Mouse (Mus musculus): ENCODE measurements around the gene Mob3b. TPM values are rescaled to one million over a fixed set of nuclear protein-coding genes. Genes with fewer than 3 reads are reported as not detected.

The Mob3b gene
- total RNA-seq, 2 experiments from 2014 or later = 4.5 to 4.7 TPM

- TF ChIP-seq CTCF (conservative IDR thresholded peaks at IDR 0.05) = no peak
- no peak overlapping the region for H3K4me3 ChIP-seq
- H3K27ac ChIP-seq = no peak overlapping the region
- no peak for DNase-seq (ENCODE audit: low spot score in 2 of 2)
Observed at GRCm38 (mm10) chr4:35120159-35120558, 37.1 kb downstream of the Mob3b start.

GRCm38 (mm10) chr4:35118851-35119250 is 38.4 kb downstream of the Mob3b start:
- H3K27ac ChIP-seq = no peak overlapping the region
- H3K4me3 ChIP-seq = no peak overlapping the region
- no peak for TF ChIP-seq CTCF (conservative IDR thresholded peaks at IDR 0.05)
- DNase-seq (ENCODE audit: low spot score in 2 of 2) = no peak

GRCm38 (mm10) chr4:35117144-35117543 is 40.1 kb downstream of the Mob3b start:
- no peak for TF ChIP-seq CTCF (conservative IDR thresholded peaks at IDR 0.05)
- Histone ChIP-seq H3K27ac (no peak overlapping the region), H3K4me3 (no peak overlapping the region)
- DNase-seq (ENCODE audit: low spot score in 2 of 2) = no peak

GRCm38 (mm10) chr4:35115933-35116332 is 41.4 kb downstream of the Mob3b start:
- H3K27ac ChIP-seq = no peak overlapping the region
- no peak for DNase-seq (ENCODE audit: low spot score in 2 of 2)
- H3K4me3 ChIP-seq = no peak overlapping the region
- TF ChIP-seq CTCF (conservative IDR thresholded peaks at IDR 0.05) = no peak

- H3K4me3 ChIP-seq = no peak overlapping the region
- no peak for TF ChIP-seq CTCF (conservative IDR thresholded peaks at IDR 0.05)
- DNase-seq (ENCODE audit: low spot score in 2 of 2) = no peak
- no peak overlapping the region for H3K27ac ChIP-seq
Observed at GRCm38 (mm10) chr4:35114950-35115349, 42.3 kb downstream of the Mob3b start.

GRCm38 (mm10) chr4:35113516-35114248 is 43.6 kb downstream of the Mob3b start:
- no peak for DNase-seq (ENCODE audit: low spot score in 2 of 2)
- H3K27ac ChIP-seq = no peak overlapping the region
- no peak overlapping the region for H3K4me3 ChIP-seq
- TF ChIP-seq CTCF (conservative IDR thresholded peaks at IDR 0.05) = no peak

- no peak for DNase-seq (ENCODE audit: low spot score in 2 of 2)
- H3K27ac ChIP-seq = no peak overlapping the region
- TF ChIP-seq CTCF (conservative IDR thresholded peaks at IDR 0.05) = no peak
- no peak overlapping the region for H3K4me3 ChIP-seq
Observed at GRCm38 (mm10) chr4:35112452-35112851, 44.8 kb downstream of the Mob3b start.

GRCm38 (mm10) chr4:35105115-35105773 is 52.0 kb downstream of the Mob3b start:
- H3K27ac ChIP-seq = no peak overlapping the region
- H3K4me3 ChIP-seq = no peak overlapping the region
- no peak for TF ChIP-seq CTCF (conservative IDR thresholded peaks at IDR 0.05)
- DNase-seq (ENCODE audit: low spot score in 2 of 2) = no peak

- DNase-seq (ENCODE audit: low spot score in 2 of 2) = no peak
- Histone ChIP-seq H3K27ac (no peak overlapping the region), H3K4me3 (no peak overlapping the region)
- no peak for TF ChIP-seq CTCF (conservative IDR thresholded peaks at IDR 0.05)
Observed at GRCm38 (mm10) chr4:35101201-35101600, 56.1 kb downstream of the Mob3b start.

GRCm38 (mm10) chr4:35099865-35100780 is 57.2 kb downstream of the Mob3b start:
- TF ChIP-seq CTCF (conservative IDR thresholded peaks at IDR 0.05) = no peak
- peak; percentile 69 to 85 for DNase-seq (ENCODE audit: low spot score in 2 of 2)
- Histone ChIP-seq H3K27ac (peak overlapping the region; percentile 59), H3K4me3 (peak overlapping the region; percentile 53)

GRCm38 (mm10) chr4:35099210-35099864 is 57.9 kb downstream of the Mob3b start:
- Histone ChIP-seq H3K27ac (peak overlapping the region; percentile 33; the same call in 1 of the 2 replicates), H3K4me3 (peak overlapping the region; percentile 53)
- no peak for DNase-seq (ENCODE audit: low spot score in 2 of 2)
- 0 out of 2 replicates have a peak, but pooled peaks have one; percentile 15 for TF ChIP-seq CTCF (conservative IDR thresholded peaks at IDR 0.05)

- no peak for TF ChIP-seq CTCF (conservative IDR thresholded peaks at IDR 0.05)
- no peak for DNase-seq (ENCODE audit: low spot score in 2 of 2)
Observed at GRCm38 (mm10) chr4:35098552-35098951, 58.7 kb downstream of the Mob3b start.

More at GRCm38 (mm10) chr4:35098552-35098951, 58.7 kb downstream of the Mob3b start:
- Histone ChIP-seq H3K27ac (no peak overlapping the region), H3K4me3 (no peak overlapping the region)
